Mouse (Mus musculus) frontal cortex, adult 2 months (tissue): Measurements from ENCODE around the gene Olfr391-ps. TPM values are rescaled to one million over a fixed set of nuclear protein-coding genes. Genes with fewer than 3 reads are reported as not detected.

Experiments
- DNase-seq, 2 experiments: peaks; one replicate each; pipeline ENCODE4 v3.0.0; 2022; ENCODE audit warnings: low spot score in 1 of 2; ENCODE audit errors: extremely low spot score in 1 of 2
- polyA plus RNA-seq: library from polyadenylated mRNA; depleted of rRNA; stranded (reverse); fragments of >200 nt; gene quantifications from 2 replicates; pipeline ENCODE4 v1.2.3, GENCODE M21; 2012; rRNA removed

The Olfr391-ps gene
- not detected in 2 replicates for polyA plus RNA-seq

DNA sequence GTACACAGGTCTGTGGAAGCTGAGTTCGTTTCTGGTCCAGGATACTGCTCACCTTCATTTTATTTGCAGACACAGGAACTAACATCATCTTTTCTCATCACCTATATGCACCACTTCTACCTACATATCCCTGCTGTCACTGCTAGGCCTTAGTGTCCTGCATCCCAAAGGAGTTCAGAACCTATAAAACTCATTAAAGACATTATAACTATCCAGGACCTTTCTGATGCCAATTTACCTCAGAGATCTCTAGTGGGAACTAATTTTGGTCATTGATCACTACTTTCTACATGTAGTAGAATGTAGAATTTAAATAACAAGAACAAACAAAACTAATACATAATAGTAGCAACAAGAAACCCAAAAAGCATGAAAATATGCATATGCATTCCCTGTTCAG lies at the start of gene Olfr391-ps:
Gene Olfr391-ps, minus strand, starts transcription at position 101 of the 400 bp plus-strand sequence.
- DNase-seq = no peak

DNA sequence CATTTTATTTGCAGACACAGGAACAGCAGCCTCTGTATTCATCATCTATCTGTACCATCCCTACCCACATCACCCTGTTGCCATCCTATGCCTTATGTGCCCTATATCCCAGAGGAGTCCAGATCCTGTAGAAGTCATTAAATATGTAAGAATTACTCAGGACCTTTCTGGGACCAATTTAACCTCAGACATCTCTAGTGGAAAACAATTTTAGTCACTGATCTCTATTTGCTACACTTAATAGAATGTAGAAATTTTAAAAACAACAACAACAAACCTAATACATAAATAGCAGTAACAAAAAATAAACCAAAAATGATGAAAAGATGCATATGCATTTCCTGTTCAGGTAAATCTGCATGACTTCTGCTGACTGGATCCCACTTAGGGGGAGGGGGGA lies 48.5 kb upstream of the Olfr391-ps start, which contains the start of gene Olfr393:
Gene Olfr393, minus strand, starts transcription at position 101 of the 400 bp plus-strand sequence.
- no peak for DNase-seq

DNA sequence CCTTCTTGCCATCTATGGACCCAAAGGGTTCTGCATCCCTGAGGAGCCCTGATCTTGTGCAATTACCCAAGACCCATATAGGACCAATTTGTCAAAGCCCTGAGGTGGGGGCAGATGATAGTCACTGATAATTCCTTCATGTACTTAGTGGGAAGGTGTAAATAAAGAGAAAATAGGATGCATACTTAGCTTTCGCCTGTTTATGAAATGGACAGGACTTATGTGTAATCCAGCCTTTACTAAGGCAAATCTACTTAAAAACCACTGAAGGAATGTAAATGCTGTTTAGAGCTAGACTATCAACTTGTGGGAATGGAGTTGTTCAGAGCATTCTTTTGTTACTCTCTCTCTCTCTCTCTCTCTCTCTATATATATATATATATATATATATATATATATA lies 14.1 kb upstream of the Olfr391-ps start, which contains the start of gene Olfr392:
Gene Olfr392, minus strand, starts transcription at position 101 of the 400 bp plus-strand sequence.
- no peak for DNase-seq

- no peak for DNase-seq
Measured at GRCm38 (mm10) chr11:73782664-73783063, 20.2 kb downstream of the Olfr391-ps start, which contains the start of gene Olfr390. Gene Olfr390 (plus strand): TSS chr11:73782964.

- DNase-seq = no peak
Measured at GRCm38 (mm10) chr11:73780613-73781012, 22.2 kb downstream of the Olfr391-ps start, which contains the start of gene Olfr389. Gene Olfr389 (minus strand): TSS chr11:73780713.

- DNase-seq = no peak
Measured at GRCm38 (mm10) chr11:73759115-73759514, 43.7 kb downstream of the Olfr391-ps start.

Other genes starting within 250 kb of the Olfr391-ps start
- not detected in 2 replicates for gene Olfr385, start 210.0 kb downstream of the Olfr391-ps start, polyA plus RNA-seq
- gene Olfr384, start 204.5 kb downstream of the Olfr391-ps start, polyA plus RNA-seq = not detected in 2 replicates
- gene Zfp735, start 114.3 kb downstream of the Olfr391-ps start, polyA plus RNA-seq = not detected in 2 replicates
- not detected in 2 replicates for gene Olfr389, start 22.3 kb downstream of the Olfr391-ps start, polyA plus RNA-seq
- not detected in 2 replicates for gene Olfr390, start 20.1 kb downstream of the Olfr391-ps start, polyA plus RNA-seq
- gene Olfr392, start 14.0 kb upstream of the Olfr391-ps start, polyA plus RNA-seq = 0.02 TPM in 1 of 2 replicates, not detected in the other
- gene Olfr393, start 48.4 kb upstream of the Olfr391-ps start, polyA plus RNA-seq = not detected in 2 replicates
- 0.02 TPM in 1 of 2 replicates, not detected in the other for gene Olfr394, start 87.7 kb upstream of the Olfr391-ps start, polyA plus RNA-seq
- not detected in 2 replicates for gene Olfr395, start 106.2 kb upstream of the Olfr391-ps start, polyA plus RNA-seq
- gene Olfr23, start 133.6 kb upstream of the Olfr391-ps start, polyA plus RNA-seq = not detected in 2 replicates
- not detected in 2 replicates for gene Olfr397, start 157.8 kb upstream of the Olfr391-ps start, polyA plus RNA-seq
- gene Olfr398, start 187.4 kb upstream of the Olfr391-ps start, polyA plus RNA-seq = not detected in 2 replicates